Mouse (Mus musculus) kidney, embryonic 15.5 days (tissue): ENCODE measurements at regions not wholly inside any gene's neighbourhood (a gene's known extent, or its start where the extent isn't known, plus 50 kb on each side); places are given as distances from the start of the nearest gene placed in this dataset.

Experiments
- ATAC-seq: fragments of 200-750 bp; cut with Nextera tagmentation; replicated peaks from 2 replicates; pipeline ENCODE4 v1.8.0; 2017; ENCODE audit warnings: moderate TSS enrichment; ENCODE audit not compliant: low FRiP score
- H3K27ac ChIP-seq: fragments of 300-500 bp; sonication (generic); 2 replicates; pipeline ENCODE4 v1.5.1; 2015; ENCODE audit warnings: mild to moderate bottlenecking, inconsistent platforms
- H3K27me3 ChIP-seq: fragments of 300-500 bp; sonication (generic); 2 replicates; pipeline ENCODE4 v1.6.1; 2015; ENCODE audit warnings: inconsistent platforms
- H3K36me3 ChIP-seq: fragments of 300-500 bp; sonication (generic); 2 replicates; pipeline ENCODE4 v1.6.1; 2015; ENCODE audit warnings: inconsistent platforms
- H3K4me1 ChIP-seq: fragments of 300-500 bp; sonication (generic); 2 replicates; pipeline ENCODE4 v1.6.1; 2015; ENCODE audit warnings: inconsistent platforms
- H3K4me2 ChIP-seq: fragments of 300-500 bp; sonication (generic); 2 replicates; pipeline ENCODE4 v1.6.1; 2015; ENCODE audit warnings: moderate library complexity, mild to moderate bottlenecking, inconsistent platforms
- H3K4me3 ChIP-seq: fragments of 300-500 bp; sonication (generic); replicated peaks from 2 replicates; pipeline ENCODE4 v1.5.1; 2015; ENCODE audit warnings: mild to moderate bottlenecking, inconsistent platforms
- H3K9ac ChIP-seq: fragments of 300-500 bp; sonication (generic); 2 replicates; pipeline ENCODE4 v1.6.1; 2015; ENCODE audit warnings: mild to moderate bottlenecking, inconsistent platforms
- H3K9me3 ChIP-seq: fragments of 300-500 bp; sonication (generic); replicated peaks from 2 replicates; pipeline ENCODE4 v1.6.1; 2016; ENCODE audit warnings: inconsistent platforms
- WGBS: fragments of 180-500 bp; shearing (Covaris S2); methylation state at CpG from one replicate; pipeline ENCODE4 v1.1.7; 2015; ENCODE audit warnings: mixed read lengths; 5-methylcytosine and 5-hydroxymethylcytosine counted together

DNA sequence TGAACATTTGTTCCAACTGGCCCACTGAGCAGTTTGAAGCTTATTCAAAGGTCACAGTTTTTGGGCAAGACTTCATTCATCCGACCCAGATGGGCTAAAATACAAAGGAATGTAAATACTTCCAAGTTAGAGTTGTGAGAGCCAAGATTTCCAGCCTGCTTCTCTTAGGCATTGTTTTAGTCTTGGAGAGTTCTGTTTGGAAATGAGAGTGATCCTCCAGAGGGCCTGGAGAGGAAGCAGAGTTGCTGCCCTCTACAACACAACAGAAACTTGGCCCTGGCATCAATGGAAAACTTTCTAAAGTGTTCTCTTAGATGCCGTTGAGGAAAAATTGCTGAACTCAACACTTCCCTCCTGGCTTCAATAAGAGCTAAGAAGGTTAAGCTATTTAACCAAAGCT, 332.1 kb downstream of the Btg1 start:
- no peak for ATAC-seq
- Histone ChIP-seq H3K9me3 (no peaks in the 10 kb centered on the region), H3K36me3 (no peaks in the 10 kb centered on the region), H3K4me3 (no peak overlapping the region), H3K4me2 (no peak overlapping the region), H3K4me1 (no peaks in the 10 kb centered on the region), H3K9ac (no peak overlapping the region), H3K27me3 (no peaks in the 10 kb centered on the region), H3K27ac (no peak overlapping the region)
- WGBS, result 75% methylated on average over 2 of the region's 2 CpGs

- WGBS, result 21% methylated on average over 12 of the region's 12 CpGs
- no peaks in the 10 kb centered on the region for H3K27me3 ChIP-seq
- H3K9ac ChIP-seq, result no peak overlapping the region
- no peaks in the 10 kb centered on the region for H3K36me3 ChIP-seq
- ATAC-seq, result no peak
- H3K27ac ChIP-seq, result no peak overlapping the region
- H3K4me1 ChIP-seq, result peaks cover 10% of the 10 kb centered on the region; the same call in 1 of the 2 replicates
- peak overlapping the region; percentile 39 for H3K4me2 ChIP-seq
- H3K9me3 ChIP-seq, result no peaks in the 10 kb centered on the region
- H3K4me3 ChIP-seq, result no peak overlapping the region
Measured at GRCm38 (mm10) chr10:96955036-96955775, 338.4 kb downstream of the Btg1 start.

DNA sequence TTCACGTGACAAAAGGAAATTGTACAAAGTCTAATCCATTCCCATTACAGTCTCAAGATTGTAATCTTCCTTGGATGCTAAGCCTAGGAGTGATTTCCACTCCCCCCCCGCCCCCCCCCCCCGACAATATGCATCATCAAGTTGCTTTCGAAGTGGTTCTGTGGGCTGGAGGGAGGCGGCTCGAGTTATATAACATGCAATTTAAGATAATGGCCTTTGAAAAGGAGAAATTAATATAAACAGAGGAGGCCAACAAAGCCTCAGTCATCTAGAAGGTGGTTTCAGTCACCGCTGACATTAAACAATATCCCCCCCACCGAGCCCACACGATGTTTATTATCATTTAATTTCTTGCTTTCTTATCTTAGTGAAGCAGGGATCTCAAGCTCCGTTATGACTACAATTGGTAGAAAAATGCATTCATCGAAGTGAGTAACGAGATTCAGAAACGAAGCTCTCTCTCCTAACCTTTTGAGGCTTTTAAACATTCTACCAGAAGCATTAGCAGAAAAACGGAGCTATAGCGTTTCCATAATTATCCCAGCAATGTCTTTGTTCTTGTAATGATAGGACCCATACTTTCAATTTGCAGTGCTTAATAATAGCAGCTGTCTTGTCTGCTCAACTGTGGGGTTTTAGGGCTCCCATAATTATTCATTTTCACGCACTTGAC, 339.1 kb downstream of the Btg1 start:
- no peak for ATAC-seq
- no peak overlapping the region for H3K9ac ChIP-seq

GRCm38 (mm10) chr10:96956449-96956834, 339.6 kb downstream of the Btg1 start:
- 92% methylated on average over 5 of the region's 5 CpGs for WGBS
- Histone ChIP-seq H3K27me3 (no peaks in the 10 kb centered on the region), H3K9me3 (no peaks in the 10 kb centered on the region), H3K9ac (no peak overlapping the region), H3K36me3 (no peaks in the 10 kb centered on the region), H3K4me2 (no peak overlapping the region), H3K4me3 (no peak overlapping the region), H3K27ac (no peak overlapping the region), H3K4me1 (peaks cover 10% of the 10 kb centered on the region; the same call in 1 of the 2 replicates)
- ATAC-seq, result no peak

More for the DNA sequence above, 339.1 kb downstream of the Btg1 start:
- no peaks in the 10 kb centered on the region for H3K9me3 ChIP-seq
- no peak overlapping the region for H3K27ac ChIP-seq
- peaks cover 10% of the 10 kb centered on the region; the same call in 1 of the 2 replicates for H3K4me1 ChIP-seq
- H3K27me3 ChIP-seq, result no peaks in the 10 kb centered on the region
- H3K36me3 ChIP-seq, result no peaks in the 10 kb centered on the region
- H3K4me3 ChIP-seq, result no peak overlapping the region
- WGBS, result 35% methylated on average over 16 of the region's 16 CpGs
- H3K4me2 ChIP-seq, result peak overlapping the region; percentile 39

DNA sequence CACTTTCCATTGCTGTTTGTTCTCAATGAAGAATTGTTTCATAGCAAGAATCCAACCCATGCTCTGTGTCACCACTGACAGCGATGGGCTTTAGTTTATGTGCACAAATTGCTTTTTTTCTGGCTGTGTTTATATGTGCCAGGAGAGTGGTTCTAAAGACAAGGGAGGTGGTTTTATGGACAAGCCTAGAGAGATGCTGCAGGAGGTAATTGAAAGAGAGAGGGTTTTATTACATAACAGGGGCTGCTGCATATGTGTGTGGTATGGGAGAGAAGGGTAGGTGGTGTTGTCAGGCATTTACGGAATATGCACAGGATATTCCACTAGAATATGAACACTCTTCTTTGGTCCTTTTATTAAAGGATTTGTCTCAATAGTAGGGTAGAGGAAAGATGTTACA, 340.2 kb downstream of the Btg1 start:
- Histone ChIP-seq H3K27me3 (no peaks in the 10 kb centered on the region), H3K36me3 (no peaks in the 10 kb centered on the region), H3K4me3 (no peak overlapping the region), H3K4me2 (no peak overlapping the region), H3K27ac (no peak overlapping the region), H3K9me3 (no peaks in the 10 kb centered on the region), H3K4me1 (peaks cover 10% of the 10 kb centered on the region; the same call in 1 of the 2 replicates), H3K9ac (no peak overlapping the region)
- no peak for ATAC-seq
- WGBS, result 85% methylated on average over 2 of the region's 2 CpGs

GRCm38 (mm10) chr10:96969825-96970224, 353.0 kb downstream of the Btg1 start:
- ATAC-seq, result no peak
- Histone ChIP-seq H3K9me3 (no peaks in the 10 kb centered on the region), H3K36me3 (no peaks in the 10 kb centered on the region), H3K4me3 (no peak overlapping the region), H3K9ac (no peak overlapping the region), H3K4me2 (no peak overlapping the region), H3K27ac (no peak overlapping the region), H3K4me1 (no peaks in the 10 kb centered on the region), H3K27me3 (no peaks in the 10 kb centered on the region)
- WGBS, result 96% methylated on average over 1 of the region's 1 CpGs

DNA sequence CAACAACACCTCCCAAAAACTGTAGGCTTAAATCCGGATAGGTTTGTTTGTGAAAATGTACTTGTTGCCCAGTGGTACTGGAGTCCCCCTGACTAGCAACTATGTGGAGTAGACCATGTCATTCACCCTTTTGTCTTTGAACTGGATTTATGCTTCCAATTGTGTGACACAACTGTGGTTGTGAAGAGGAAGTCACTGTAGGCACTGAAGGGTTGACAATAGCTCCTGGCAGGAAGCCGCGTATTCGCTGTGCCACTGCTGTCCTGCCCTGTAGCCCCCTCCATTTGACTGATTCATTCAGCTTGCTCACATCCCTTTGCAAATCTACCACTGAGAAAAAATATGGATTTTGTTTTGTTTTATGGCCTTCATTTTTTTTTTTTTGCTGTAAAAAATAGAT, 353.9 kb downstream of the Btg1 start:
- H3K9ac ChIP-seq, result no peak overlapping the region
- H3K36me3 ChIP-seq, result no peaks in the 10 kb centered on the region
- H3K4me2 ChIP-seq, result no peak overlapping the region
- no peaks in the 10 kb centered on the region for H3K9me3 ChIP-seq
- no peaks in the 10 kb centered on the region for H3K4me1 ChIP-seq
- no peak for ATAC-seq
- WGBS, result 76% methylated on average over 4 of the region's 4 CpGs
- H3K4me3 ChIP-seq, result no peak overlapping the region
- no peaks in the 10 kb centered on the region for H3K27me3 ChIP-seq
- no peak overlapping the region for H3K27ac ChIP-seq

- no peaks in the 10 kb centered on the region for H3K4me1 ChIP-seq
- H3K4me2 ChIP-seq, result no peak overlapping the region
- no peaks in the 10 kb centered on the region for H3K9me3 ChIP-seq
- H3K9ac ChIP-seq, result no peak overlapping the region
- no peak overlapping the region for H3K4me3 ChIP-seq
- no peaks in the 10 kb centered on the region for H3K36me3 ChIP-seq
- WGBS, result 82% methylated on average over 3 of the region's 3 CpGs
- no peaks in the 10 kb centered on the region for H3K27me3 ChIP-seq
- no peak overlapping the region for H3K27ac ChIP-seq
- no peak for ATAC-seq
Measured at GRCm38 (mm10) chr10:96971810-96972209, 355.0 kb downstream of the Btg1 start.

DNA sequence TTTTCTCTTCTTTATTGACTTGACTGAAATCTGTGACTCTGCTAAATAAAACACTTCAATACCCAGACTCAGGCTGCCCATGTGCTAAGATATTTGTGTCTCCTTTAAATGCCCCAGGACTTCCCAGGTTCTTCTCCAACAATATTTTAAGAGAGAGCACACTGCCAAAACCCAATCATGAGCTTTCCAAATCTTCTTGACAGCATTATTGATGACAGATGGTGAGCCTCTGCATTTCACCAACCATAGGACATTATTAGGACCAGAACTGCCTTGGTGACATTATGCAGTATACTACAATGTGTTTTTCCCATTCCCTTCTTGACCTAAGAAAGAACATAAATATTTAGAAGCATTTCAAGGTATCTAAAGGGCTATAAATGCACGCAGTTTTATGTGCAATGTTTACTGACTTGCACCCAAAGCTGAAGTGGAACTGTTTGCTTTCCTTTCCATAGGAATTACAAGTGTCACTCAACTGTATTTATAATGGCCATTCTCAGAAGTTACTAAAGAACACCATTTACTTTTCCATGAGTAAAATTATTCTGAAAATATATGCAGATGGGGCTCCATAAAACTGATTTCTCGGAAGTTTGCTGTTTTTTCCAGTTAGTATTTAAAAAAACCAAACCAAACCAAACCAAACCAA, 357.6 kb downstream of the Btg1 start:
- Histone ChIP-seq H3K36me3 (no peaks in the 10 kb centered on the region), H3K27ac (no peak overlapping the region), H3K4me1 (no peaks in the 10 kb centered on the region), H3K9me3 (no peaks in the 10 kb centered on the region), H3K4me2 (no peak overlapping the region), H3K4me3 (no peak overlapping the region), H3K27me3 (no peaks in the 10 kb centered on the region), H3K9ac (no peak overlapping the region)
- WGBS, result 59% methylated on average over 2 of the region's 2 CpGs
- ATAC-seq, result no peak

DNA sequence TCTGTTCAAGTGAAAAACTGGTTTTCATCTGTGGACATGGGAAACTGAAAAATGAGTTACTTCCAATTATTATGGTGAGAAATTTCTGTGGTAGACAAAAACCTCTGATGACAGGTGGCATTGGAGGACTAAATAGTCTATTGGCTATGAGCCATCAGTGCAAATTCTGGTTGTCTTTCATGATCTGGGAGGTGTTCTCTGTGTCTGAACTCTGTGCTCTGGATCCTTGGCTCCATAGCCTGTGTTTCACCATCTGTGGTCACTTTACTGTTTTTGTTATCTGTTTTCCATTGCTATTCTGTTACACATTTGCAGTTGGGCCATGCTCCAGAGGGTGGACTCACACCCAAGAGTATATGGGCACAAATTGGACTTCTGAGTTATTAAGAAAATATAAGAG, 359.9 kb downstream of the Btg1 start:
- ATAC-seq, result no peak
- H3K27me3 ChIP-seq, result no peaks in the 10 kb centered on the region
- no peak overlapping the region for H3K4me2 ChIP-seq
- no peak overlapping the region for H3K9ac ChIP-seq
- no peaks in the 10 kb centered on the region for H3K4me1 ChIP-seq
- H3K27ac ChIP-seq, result no peak overlapping the region
- H3K9me3 ChIP-seq, result no peaks in the 10 kb centered on the region
- no peaks in the 10 kb centered on the region for H3K36me3 ChIP-seq
- no peak overlapping the region for H3K4me3 ChIP-seq

- no peak overlapping the region for H3K27ac ChIP-seq
- no peaks in the 10 kb centered on the region for H3K36me3 ChIP-seq
- H3K9me3 ChIP-seq, result no peaks in the 10 kb centered on the region
- H3K4me1 ChIP-seq, result no peaks in the 10 kb centered on the region
- WGBS, result 81% methylated on average over 3 of the region's 3 CpGs
- no peak overlapping the region for H3K4me3 ChIP-seq
- ATAC-seq, result no peak
- H3K4me2 ChIP-seq, result no peak overlapping the region
- no peak overlapping the region for H3K9ac ChIP-seq
- no peaks in the 10 kb centered on the region for H3K27me3 ChIP-seq
Measured at GRCm38 (mm10) chr10:96980494-96980831, 363.7 kb downstream of the Btg1 start.

DNA sequence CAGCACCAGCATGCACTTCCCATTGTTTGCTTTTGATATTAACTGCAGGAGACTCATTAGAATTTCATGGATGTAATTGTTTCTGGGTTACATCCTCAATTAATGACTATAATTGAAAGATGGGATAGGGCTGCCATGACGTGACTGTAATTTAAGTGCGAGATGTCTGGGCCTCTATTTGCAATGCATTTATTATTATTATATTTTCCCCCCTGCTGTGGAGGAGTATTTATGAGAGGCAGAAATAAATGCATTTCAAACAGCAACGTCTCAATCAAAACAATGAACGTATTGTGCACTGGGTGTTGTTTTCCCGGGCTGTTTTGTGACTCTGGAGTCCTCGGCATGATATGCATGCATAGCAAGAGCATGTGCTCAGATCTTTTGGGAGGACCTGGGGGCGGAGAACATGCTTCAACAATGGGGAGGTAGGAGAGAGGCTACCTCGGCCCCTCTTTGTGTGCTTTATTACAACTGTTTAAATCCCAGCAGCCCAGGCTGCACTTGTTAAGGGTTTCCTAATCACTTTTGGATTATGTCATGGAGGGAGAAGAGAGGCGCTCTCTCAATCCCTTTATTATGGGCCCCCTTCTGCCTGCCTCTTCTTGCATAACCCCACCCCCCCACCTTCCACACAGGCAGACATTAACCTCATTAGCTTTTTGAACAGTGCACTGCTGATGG, 364.2 kb downstream of the Btg1 start:
- Histone ChIP-seq H3K36me3 (no peaks in the 10 kb centered on the region), H3K4me2 (no peak overlapping the region), H3K4me3 (no peak overlapping the region), H3K9me3 (no peaks in the 10 kb centered on the region), H3K9ac (no peak overlapping the region), H3K27ac (no peak overlapping the region), H3K4me1 (no peaks in the 10 kb centered on the region), H3K27me3 (no peaks in the 10 kb centered on the region)
- no peak for ATAC-seq
- WGBS, result 65% methylated on average over 9 of the region's 9 CpGs
